Mouse (Mus musculus) leukemia stem cell, adult 10-12 weeks (primary cell): ENCODE data around the gene Ube2s. TPM values are rescaled to one million over a fixed set of nuclear protein-coding genes. Genes with fewer than 3 reads are reported as not detected.

Experiments
- polyA plus RNA-seq: library from polyadenylated mRNA; stranded (reverse); fragments of >175 nt; gene quantifications from 2 replicates; pipeline ENCODE4 v1.2.3, GENCODE M21; 2012; ENCODE audit warnings: low replicate concordance

Ube2s gene
- polyA plus RNA-seq: 297 and 1,174 TPM in 2 replicates

DNA sequence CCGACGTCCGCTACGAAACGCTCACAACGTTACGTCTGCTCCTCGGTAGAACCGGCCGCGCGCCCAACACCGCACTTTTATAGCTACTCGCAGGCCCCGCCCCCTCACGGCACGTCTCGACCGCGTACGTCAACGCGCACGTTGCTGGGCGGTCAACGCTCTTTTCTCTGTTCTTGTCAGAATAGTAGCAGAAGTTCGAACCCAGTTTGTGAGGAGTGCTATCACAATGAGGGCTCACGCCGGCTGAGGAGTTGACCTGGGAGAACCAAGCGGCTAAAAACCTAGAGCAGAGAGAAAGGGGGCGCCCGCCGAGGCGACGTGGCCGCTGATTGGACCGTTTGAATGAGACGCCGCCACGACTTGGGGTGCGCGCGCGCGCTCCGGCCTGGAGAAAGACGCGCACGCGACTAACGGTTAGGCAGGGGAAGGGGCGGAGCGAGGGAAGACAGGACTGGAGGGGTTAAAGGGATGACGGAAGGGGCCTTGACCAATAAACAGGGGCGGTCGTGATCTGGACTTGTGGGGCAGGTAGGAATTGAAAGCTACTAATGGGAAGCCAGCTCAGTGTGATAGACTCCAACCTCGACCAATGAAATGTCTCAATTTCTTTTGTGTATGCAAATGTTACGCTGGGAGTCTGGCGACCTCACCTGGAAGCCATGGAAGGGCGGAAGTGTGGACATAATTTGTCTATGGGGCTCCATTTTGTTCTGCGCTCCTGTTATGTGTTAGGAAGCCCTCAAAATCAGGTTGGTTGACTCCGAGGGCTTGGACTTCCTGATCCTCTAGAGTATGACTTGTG, at the start of gene Ube2s:
TSS of gene Ube2s (minus strand) at position 288 of the 802 bp plus-strand sequence.

GRCm38 (mm10) chr7:4844245-4844916, 32.0 kb upstream of the Ube2s start, which contains the start of gene Shisa7:
Gene Shisa7, minus strand, starts transcription at chr7:4844696.

GRCm38 (mm10) chr7:4792278-4793212, 19.8 kb downstream of the Ube2s start, which contains the start of gene Rpl28:
Gene Rpl28, plus strand, starts transcription at chr7:4792874.

GRCm38 (mm10) chr7:4789436-4789935, 22.9 kb downstream of the Ube2s start, which contains the start of gene Tmem238:
Gene Tmem238, minus strand, starts transcription at chr7:4789656.

DNA sequence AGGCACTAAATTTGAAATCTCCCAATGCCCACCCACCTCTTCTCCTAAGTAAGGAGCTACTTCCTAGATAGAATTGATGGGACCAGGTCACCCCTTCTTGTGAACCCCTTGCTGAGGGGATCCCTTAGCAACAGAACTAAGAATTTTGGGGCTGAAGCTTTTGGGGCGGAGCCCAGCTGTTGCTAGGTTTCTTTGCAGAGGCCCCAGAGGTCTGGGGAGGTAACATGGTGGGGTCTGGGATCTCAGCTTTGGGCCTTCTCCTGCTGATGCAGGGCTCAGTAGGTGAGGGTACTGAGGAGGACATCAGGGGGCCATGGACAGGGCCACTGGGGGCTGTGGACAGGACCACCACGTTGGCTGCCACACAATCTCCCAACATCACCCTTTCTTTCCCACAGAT, 29.6 kb downstream of the Ube2s start, which contains the start of the genes Il11 and Tmem190:
TSS of gene Il11 (minus strand) at position 101 of the 400 bp plus-strand sequence.
TSS of gene Tmem190 (plus strand) at position 179 of the 400 bp plus-strand sequence.

GRCm38 (mm10) chr7:4771202-4771601, 41.2 kb downstream of the Ube2s start, which contains the start of gene Fam71e2:
Gene Fam71e2, minus strand, starts transcription at chr7:4771302.

DNA sequence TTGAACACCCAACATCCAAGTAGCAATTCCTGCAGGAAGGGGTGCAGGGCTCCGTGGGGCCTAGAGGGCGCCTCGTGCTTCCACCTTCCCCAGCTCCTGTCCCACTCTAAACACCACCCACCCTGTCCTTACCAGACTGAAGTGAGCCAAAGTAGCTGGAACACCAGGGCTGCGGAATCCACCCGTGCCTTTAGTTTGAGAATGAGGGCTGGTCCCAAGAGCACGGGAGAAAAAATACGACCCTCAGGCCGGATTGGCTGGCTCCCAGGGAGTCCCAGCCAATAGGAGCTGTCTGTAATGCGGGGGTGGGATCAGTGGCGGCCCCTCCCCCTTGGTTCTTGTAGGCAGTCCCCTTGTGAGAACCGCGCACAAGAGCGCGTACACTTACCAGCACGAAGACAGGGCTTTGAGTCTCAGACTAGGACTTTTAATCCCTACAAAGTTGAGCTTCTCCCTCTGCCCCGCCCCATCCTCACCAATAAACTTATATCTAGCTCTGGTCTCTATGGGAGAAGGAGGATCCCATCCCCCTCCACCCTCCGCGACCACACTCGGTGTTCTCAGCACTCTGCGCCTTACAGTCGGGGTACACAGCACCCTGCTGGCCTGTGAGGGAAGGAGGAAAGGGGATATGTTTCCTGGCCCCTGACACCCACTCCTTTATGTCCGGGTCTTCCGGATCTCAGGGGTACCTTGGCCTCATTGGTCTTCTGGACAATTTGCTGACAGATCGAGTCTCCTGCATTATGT, 59.4 kb downstream of the Ube2s start, which contains the start of gene Cox6b2:
TSS of gene Cox6b2 (minus strand) at position 274 of the 750 bp plus-strand sequence.

Other genes with a start within 250 kb of the Ube2s start
- not detected in 2 replicates for gene Ptprh, start 208.5 kb downstream of the Ube2s start, polyA plus RNA-seq
- 5.7 and 12.8 TPM in 2 replicates for gene Tmem86b, start 181.2 kb downstream of the Ube2s start, polyA plus RNA-seq
- gene Ppp6r1, start 153.6 kb downstream of the Ube2s start, polyA plus RNA-seq: 230 and 262 TPM in 2 replicates
- gene Hspbp1, start 127.5 kb downstream of the Ube2s start, polyA plus RNA-seq: 171 and 194 TPM in 2 replicates
- gene Brsk1, start 122.0 kb downstream of the Ube2s start, polyA plus RNA-seq: 0.20 TPM in 2 replicates
- gene Tmem150b, start 87.3 kb downstream of the Ube2s start, polyA plus RNA-seq: 0.17 TPM in 1 of 2 replicates, not detected in the other
- 564 and 1,345 TPM in 2 replicates for gene Kmt5c, start 72.5 kb downstream of the Ube2s start, polyA plus RNA-seq
- gene Cox6b2, start 59.5 kb downstream of the Ube2s start, polyA plus RNA-seq: 70.9 and 249 TPM in 2 replicates
- not detected in 2 replicates for gene Fam71e2, start 41.3 kb downstream of the Ube2s start, polyA plus RNA-seq
- gene Il11, start 29.7 kb downstream of the Ube2s start, polyA plus RNA-seq: 0.17 and 0.43 TPM in 2 replicates
- gene Tmem190, start 29.7 kb downstream of the Ube2s start, polyA plus RNA-seq: not detected in 2 replicates
- gene Tmem238, start 22.9 kb downstream of the Ube2s start, polyA plus RNA-seq: 141 and 302 TPM in 2 replicates
- gene Rpl28, start 19.7 kb downstream of the Ube2s start, polyA plus RNA-seq: 2,040 and 3,887 TPM in 2 replicates
- gene Shisa7, start 32.1 kb upstream of the Ube2s start, polyA plus RNA-seq: 0.09 TPM in 1 of 2 replicates, not detected in the other
- 0.36 and 0.54 TPM in 2 replicates for gene Isoc2b, start 57.7 kb upstream of the Ube2s start, polyA plus RNA-seq
- gene Isoc2a, start 64.6 kb upstream of the Ube2s start, polyA plus RNA-seq: 2.1 and 10.8 TPM in 2 replicates
- gene Gm36210, start 93.9 kb upstream of the Ube2s start, polyA plus RNA-seq: 0.27 TPM in 1 of 2 replicates, not detected in the other
- gene Zfp628, start 102.6 kb upstream of the Ube2s start, polyA plus RNA-seq: 71.6 and 77.8 TPM in 2 replicates
- gene Nat14, start 109.4 kb upstream of the Ube2s start, polyA plus RNA-seq: 2.4 and 2.5 TPM in 2 replicates
- 0.38 and 0.55 TPM in 2 replicates for gene Ssc5d, start 113.2 kb upstream of the Ube2s start, polyA plus RNA-seq
- gene Sbk2, start 151.8 kb upstream of the Ube2s start, polyA plus RNA-seq: 0.20 and 0.42 TPM in 2 replicates
- not detected in 2 replicates for gene Sbk3, start 158.6 kb upstream of the Ube2s start, polyA plus RNA-seq
- 12.4 and 20.9 TPM in 2 replicates for gene Zfp579, start 183.6 kb upstream of the Ube2s start, polyA plus RNA-seq
- gene Zfp524, start 201.8 kb upstream of the Ube2s start, polyA plus RNA-seq: 84.6 and 112 TPM in 2 replicates
- 21.6 and 58.9 TPM in 2 replicates for gene Fiz1, start 202.1 kb upstream of the Ube2s start, polyA plus RNA-seq
- 33.3 TPM in 1 of 2 replicates, not detected in the other for gene Gm44973, start 202.9 kb upstream of the Ube2s start, polyA plus RNA-seq
- 98.5 and 146 TPM in 2 replicates for gene Zfp865, start 207.8 kb upstream of the Ube2s start, polyA plus RNA-seq
- gene Ccdc106, start 208.0 kb upstream of the Ube2s start, polyA plus RNA-seq: 0.44 and 1.1 TPM in 2 replicates
- not detected in 2 replicates for gene 4632433K11Rik, start 221.5 kb upstream of the Ube2s start, polyA plus RNA-seq
- 2.2 and 2.8 TPM in 2 replicates for gene Zfp784, start 225.9 kb upstream of the Ube2s start, polyA plus RNA-seq
- 8.1 and 27.6 TPM in 2 replicates for gene Zfp580, start 238.9 kb upstream of the Ube2s start, polyA plus RNA-seq
- gene U2af2, start 249.6 kb upstream of the Ube2s start, polyA plus RNA-seq: 584 and 990 TPM in 2 replicates